Mouse (Mus musculus) liver, embryonic 18 days (tissue): ENCODE data around the gene Snx20. TPM values are rescaled to one million over a fixed set of nuclear protein-coding genes. Genes with fewer than 3 reads are reported as not detected.

Experiments
- polyA plus RNA-seq: library from polyadenylated mRNA; depleted of rRNA; stranded (reverse); fragments of >200 nt; gene quantifications from 2 replicates; pipeline ENCODE4 v1.2.3, GENCODE M21; 2012; rRNA removed

Snx20 gene
- polyA plus RNA-seq, result 6.0 and 6.6 TPM in 2 replicates

GRCm38 (mm10) chr8:88635474-88636397 is at the start of gene Snx20:
Gene Snx20 (minus strand): TSS chr8:88636128.

GRCm38 (mm10) chr8:88646837-88647778 is 11.2 kb upstream of the Snx20 start, which contains the start of gene Nod2:
Gene Nod2 (plus strand): TSS chr8:88647315.

Other genes with a start within 250 kb of the Snx20 start
- gene Nkd1, start 114.8 kb downstream of the Snx20 start, polyA plus RNA-seq, result 1.8 and 2.3 TPM in 2 replicates
- 0.14 and 0.16 TPM in 2 replicates for gene Nod2, start 11.2 kb upstream of the Snx20 start, polyA plus RNA-seq
- 3.1 and 3.2 TPM in 2 replicates for gene Cyld, start 60.9 kb upstream of the Snx20 start, polyA plus RNA-seq